Mouse (Mus musculus) liver, adult 10 weeks (tissue): Measurements from ENCODE around the gene Ehd1. TPM values are rescaled to one million over a fixed set of nuclear protein-coding genes. Genes with fewer than 3 reads are reported as not detected.

ENCODE experiments used
- polyA plus RNA-seq: library from polyadenylated mRNA; stranded (reverse); fragments of 350-450 nt; fragmentation: Illumina TruSeq; extraction: RNeasy Lipid Tissue Mini Kit (QIAGEN cat#74804); gene quantifications from one replicate; pipeline ENCODE4 v1.2.3, GENCODE M21; 2014; ENCODE audit warnings: low read depth, low replicate concordance

The Ehd1 gene
- polyA plus RNA-seq = 4.2 TPM

GRCm38 (mm10) chr19:6276426-6277421 lies at the start of gene Ehd1:
Gene Ehd1 (plus strand): TSS chr19:6276725.

DNA sequence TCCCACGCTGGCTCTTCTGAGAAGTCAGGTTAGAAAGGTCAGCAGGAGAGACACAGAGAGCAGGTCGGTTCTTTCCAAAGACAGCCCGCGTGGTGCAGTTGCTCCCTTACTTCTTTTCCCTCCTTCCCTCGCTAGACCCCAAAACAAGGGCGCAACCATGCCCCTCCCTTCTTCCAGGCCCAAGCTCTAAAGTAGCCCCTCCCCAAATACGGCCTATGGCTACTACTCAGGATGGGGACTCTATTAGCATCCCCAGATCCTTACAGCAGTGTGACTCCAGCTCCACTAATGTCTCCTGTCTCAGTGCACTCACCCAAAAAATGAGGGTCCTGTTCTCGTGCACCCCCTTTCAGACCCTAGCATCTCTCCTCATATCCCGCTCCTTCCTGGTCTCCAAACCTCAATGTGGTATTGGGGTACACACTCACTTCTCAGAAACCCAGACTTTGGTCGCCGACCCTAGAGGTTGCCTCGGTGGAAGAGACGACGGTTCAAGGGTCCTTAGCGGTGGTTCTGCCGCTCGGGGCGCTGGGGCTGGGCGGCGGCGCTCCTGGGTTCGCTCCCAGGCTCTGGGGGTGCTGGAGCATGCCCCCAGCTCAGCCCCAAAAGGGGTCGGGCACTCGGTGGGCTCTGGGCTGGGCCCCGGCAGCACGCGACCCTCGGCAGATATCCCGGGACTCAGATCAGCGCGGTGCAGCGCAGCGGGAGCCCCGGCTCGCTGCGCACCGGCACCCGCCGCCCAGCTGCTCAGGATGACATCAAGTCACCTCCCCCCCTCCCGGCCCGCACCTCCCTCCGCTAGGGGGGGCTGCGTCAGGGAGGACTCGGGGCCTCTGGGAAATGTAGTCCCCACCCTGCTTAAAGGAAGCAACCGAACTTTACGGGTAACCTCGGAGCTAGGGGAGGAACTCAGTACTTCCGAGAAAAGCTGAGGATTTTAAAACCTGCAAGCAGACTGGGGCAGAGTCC lies 41.2 kb upstream of the Ehd1 start, which contains the start of gene Ppp2r5b:
TSS of gene Ppp2r5b (minus strand) at position 789 of the 969 bp plus-strand sequence.

DNA sequence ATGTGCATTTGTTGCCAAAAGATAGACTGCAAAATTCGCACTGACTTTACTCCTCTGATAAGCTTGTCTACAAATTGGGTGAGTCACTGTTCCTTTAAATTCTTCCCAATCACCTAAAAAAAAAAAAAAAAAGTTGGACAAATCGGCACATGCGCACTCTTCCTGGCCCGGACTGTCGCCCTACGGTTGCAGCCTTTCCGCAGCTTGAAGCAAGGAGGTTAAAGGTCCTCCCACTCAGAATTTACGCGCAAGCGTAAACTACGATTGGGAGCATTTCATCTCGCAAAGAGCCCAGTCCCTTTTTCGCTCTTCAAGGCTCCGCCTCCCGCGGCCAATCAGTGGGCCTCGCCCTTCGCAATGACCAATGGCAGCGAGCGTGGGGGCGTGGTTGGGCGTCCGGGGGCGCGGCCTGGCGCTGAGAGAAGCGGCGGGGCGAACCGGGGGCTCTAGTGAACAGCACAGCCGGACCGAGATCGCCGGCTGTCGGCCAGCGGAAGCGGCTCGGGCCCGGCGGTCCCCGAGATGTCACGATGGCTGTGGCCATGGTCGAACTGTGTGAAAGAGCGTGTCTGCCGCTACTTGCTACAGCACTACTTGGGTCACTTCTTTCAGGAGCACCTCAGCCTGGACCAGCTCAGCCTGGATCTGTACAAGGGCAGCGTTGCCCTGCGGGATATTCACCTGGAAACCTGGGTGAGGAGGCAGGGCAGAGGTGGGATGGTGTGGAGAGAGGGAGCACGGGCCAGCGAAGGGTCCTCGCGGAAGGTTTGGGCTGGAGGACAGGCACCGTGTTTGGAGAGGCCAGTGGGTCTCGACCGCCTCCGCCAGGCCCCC lies 35.0 kb upstream of the Ehd1 start, which contains the start of gene Atg2a:
TSS of gene Atg2a (plus strand) at position 395 of the 834 bp plus-strand sequence.

GRCm38 (mm10) chr19:6306137-6306551 lies 29.6 kb downstream of the Ehd1 start, which contains the start of gene Cdc42bpg:
Gene Cdc42bpg (plus strand): TSS chr19:6306456.

DNA sequence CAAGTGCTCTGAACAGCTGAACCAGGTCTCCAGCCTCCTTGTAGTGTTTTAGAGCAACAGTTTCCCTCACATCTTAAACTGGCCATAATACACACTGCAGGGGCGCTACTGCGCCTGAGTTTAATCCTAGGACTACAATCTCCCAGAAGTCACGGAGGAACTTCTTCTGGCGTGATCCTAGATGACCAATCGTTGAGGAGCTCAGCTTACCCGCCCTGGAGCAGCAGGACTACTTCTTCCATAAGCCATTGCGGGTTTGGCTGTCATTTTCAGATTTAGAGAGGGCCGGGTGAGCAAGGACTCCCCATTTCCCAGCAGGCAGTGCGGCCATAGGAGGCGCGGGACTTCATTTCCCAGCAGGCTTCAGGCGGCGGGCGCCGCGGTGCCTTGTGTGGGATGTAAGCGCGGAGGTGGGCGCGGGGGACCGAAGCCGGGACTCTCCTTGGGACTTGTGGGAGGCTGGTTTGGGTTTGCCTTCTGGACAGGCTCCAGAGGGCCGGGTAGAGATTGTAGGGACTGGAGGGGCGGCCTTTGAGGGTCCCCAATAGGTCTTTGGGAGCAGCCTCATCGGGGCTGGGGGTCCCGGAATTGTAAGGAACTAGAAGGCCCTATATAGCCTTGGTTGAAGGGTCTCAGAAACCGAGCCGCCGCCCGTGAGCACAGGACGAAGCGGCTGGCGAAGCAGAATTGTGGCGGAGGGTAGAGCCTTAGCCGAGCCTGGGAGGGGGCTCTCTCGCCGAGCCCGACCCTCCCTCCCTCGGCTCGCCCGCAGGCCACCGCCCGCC lies 58.3 kb downstream of the Ehd1 start, which contains the start of gene Men1:
TSS of gene Men1 (plus strand) at position 307 of the 785 bp plus-strand sequence.

GRCm38 (mm10) chr19:6340524-6341452 lies 64.3 kb downstream of the Ehd1 start, which contains the start of gene Map4k2:
Gene Map4k2 (plus strand): TSS chr19:6341135.

Other genes with a start within 250 kb of the Ehd1 start
- gene Syvn1, start 230.1 kb upstream of the Ehd1 start, polyA plus RNA-seq = 2.7 TPM
- 28.1 TPM for gene Mrpl49, start 218.9 kb upstream of the Ehd1 start, polyA plus RNA-seq
- 75.1 TPM for gene Fau, start 218.9 kb upstream of the Ehd1 start, polyA plus RNA-seq
- gene Znhit2, start 215.5 kb upstream of the Ehd1 start, polyA plus RNA-seq = not detected
- 28.5 TPM for gene Tm7sf2, start 208.4 kb upstream of the Ehd1 start, polyA plus RNA-seq
- gene Vps51, start 199.5 kb upstream of the Ehd1 start, polyA plus RNA-seq = 4.6 TPM
- not detected for gene Tmem262, start 196.7 kb upstream of the Ehd1 start, polyA plus RNA-seq
- gene Gm28374, start 194.5 kb upstream of the Ehd1 start, polyA plus RNA-seq = not detected
- 1.1 TPM for gene Zfpl1, start 191.8 kb upstream of the Ehd1 start, polyA plus RNA-seq
- gene Cdca5, start 191.7 kb upstream of the Ehd1 start, polyA plus RNA-seq = not detected
- gene AC131692.1, start 182.3 kb upstream of the Ehd1 start, polyA plus RNA-seq = not detected
- not detected for gene Naaladl1, start 170.9 kb upstream of the Ehd1 start, polyA plus RNA-seq
- 1.0 TPM for gene Sac3d1, start 158.1 kb upstream of the Ehd1 start, polyA plus RNA-seq
- gene Snx15, start 148.4 kb upstream of the Ehd1 start, polyA plus RNA-seq = 2.6 TPM
- not detected for gene Batf2, start 135.7 kb upstream of the Ehd1 start, polyA plus RNA-seq
- 0.98 TPM for gene Arl2, start 135.2 kb upstream of the Ehd1 start, polyA plus RNA-seq
- gene Majin, start 92.3 kb upstream of the Ehd1 start, polyA plus RNA-seq = not detected
- not detected for gene Gpha2, start 50.3 kb upstream of the Ehd1 start, polyA plus RNA-seq
- gene Ppp2r5b, start 40.9 kb upstream of the Ehd1 start, polyA plus RNA-seq = 0.93 TPM
- gene Atg2a, start 35.1 kb upstream of the Ehd1 start, polyA plus RNA-seq = 0.79 TPM
- 0.82 TPM for gene Cdc42bpg, start 29.7 kb downstream of the Ehd1 start, polyA plus RNA-seq
- 3.5 TPM for gene Men1, start 58.3 kb downstream of the Ehd1 start, polyA plus RNA-seq
- gene Map4k2, start 64.4 kb downstream of the Ehd1 start, polyA plus RNA-seq = 3.2 TPM
- 59.9 TPM for gene Sf1, start 87.0 kb downstream of the Ehd1 start, polyA plus RNA-seq
- gene Pygm, start 107.7 kb downstream of the Ehd1 start, polyA plus RNA-seq = not detected
- gene Rasgrp2, start 122.6 kb downstream of the Ehd1 start, polyA plus RNA-seq = 6.7 TPM
- not detected for gene Nrxn2, start 142.0 kb downstream of the Ehd1 start, polyA plus RNA-seq